In the genomic region with DNA sequence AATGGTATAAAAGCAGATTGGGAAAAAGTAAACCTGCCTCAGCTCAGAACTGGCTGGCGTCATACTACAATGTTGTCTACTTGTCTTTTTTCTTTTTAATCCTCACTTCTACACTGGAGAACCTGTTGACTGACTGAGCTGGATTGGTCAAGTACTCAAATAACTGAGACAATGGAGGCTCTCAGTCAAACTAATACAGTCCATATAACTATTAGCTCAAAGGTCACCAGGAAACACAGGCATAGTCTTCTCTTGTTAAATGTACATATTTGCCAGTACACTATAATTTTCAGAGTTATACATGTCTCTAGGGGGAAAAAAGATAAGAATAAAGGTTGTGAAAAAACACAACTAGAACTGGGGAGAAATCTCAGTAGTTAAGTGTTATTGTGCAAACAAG, we compare ENCODE assay signal across 35 mouse cellular contexts. TPM values are rescaled to one million over a fixed set of nuclear protein-coding genes. Genes with fewer than 3 reads are reported as not detected.
"Had no signal": no experiment of that assay in that cellular context is flagged by ENCODE, and none has a peak within 500 bp of the region (broad histone marks: within the 10 kb centered on the region; RNA-seq: fewer than 3 reads in every experiment).

No protein-coding gene starts in this region.

- DNase-seq: heart, adult 2 months; heart, postnatal 10 days; heart, postnatal 14 days; heart, postnatal 36 days; heart, postnatal 4 days; kidney, adult 11 months; kidney, adult 18-20 months; kidney, adult 2 months; kidney, adult 8-10 months; kidney, adult 9 months; kidney, postnatal 10 days; kidney, postnatal 14 days; kidney, postnatal 25 days; kidney, postnatal 4 days; layer of hippocampus, adult 9-11 months; layer of hippocampus, postnatal 36 days had no signal

- H3K4me3 ChIP-seq: heart, adult 2 months; heart, embryonic 10.5 days; heart, embryonic 12.5 days; heart, embryonic 13.5 days; heart, embryonic 15.5 days; hindbrain, embryonic 10.5 days; hindbrain, embryonic 12.5 days; hindbrain, embryonic 13.5 days; hindbrain, embryonic 15.5 days; kidney, embryonic 15.5 days; layer of hippocampus, adult 2 months; left cerebral cortex, adult 2 months had no signal

- H3K4me1 ChIP-seq: heart, embryonic 10.5 days; heart, embryonic 12.5 days; heart, embryonic 13.5 days; heart, embryonic 15.5 days; hindbrain, embryonic 10.5 days; hindbrain, embryonic 12.5 days; hindbrain, embryonic 13.5 days; hindbrain, embryonic 15.5 days; kidney, embryonic 15.5 days had no signal

- ATAC-seq: hindbrain, embryonic 16.5 days; hindbrain, postnatal 0 days; inflammation-experienced regulatory T-cells, adult 6 months had no signal

- H3K27me3 ChIP-seq: heart, embryonic 12.5 days; heart, embryonic 13.5 days; heart, embryonic 15.5 days; hindbrain, embryonic 12.5 days; hindbrain, embryonic 13.5 days; hindbrain, embryonic 15.5 days; kidney, embryonic 15.5 days had no signal

- H3K9me3 ChIP-seq: heart, embryonic 10.5 days; heart, embryonic 13.5 days; heart, embryonic 15.5 days; hindbrain, embryonic 10.5 days; hindbrain, embryonic 12.5 days; hindbrain, embryonic 13.5 days; hindbrain, embryonic 15.5 days; kidney, embryonic 15.5 days had no signal

- H3K9ac ChIP-seq: heart, embryonic 12.5 days; heart, embryonic 13.5 days; heart, embryonic 15.5 days; hindbrain, embryonic 12.5 days; hindbrain, embryonic 13.5 days; hindbrain, embryonic 14.5 days; hindbrain, embryonic 15.5 days; kidney, embryonic 15.5 days had no signal

- H3K27ac ChIP-seq: heart, adult 2 months; heart, embryonic 10.5 days; heart, embryonic 13.5 days; heart, embryonic 15.5 days; hindbrain, embryonic 10.5 days; hindbrain, embryonic 12.5 days; hindbrain, embryonic 13.5 days; hindbrain, embryonic 14.5 days; hindbrain, embryonic 15.5 days; hindbrain, postnatal 0 days; kidney, embryonic 15.5 days; kidney, postnatal 0 days; layer of hippocampus, adult 2 months; left cerebral cortex, adult 2 months had no signal

- H3K36me3 ChIP-seq: heart, embryonic 10.5 days; heart, embryonic 12.5 days; heart, embryonic 13.5 days; heart, embryonic 15.5 days; hindbrain, embryonic 10.5 days; hindbrain, embryonic 12.5 days; hindbrain, embryonic 13.5 days; hindbrain, embryonic 15.5 days; kidney, embryonic 15.5 days had no signal

- H3K4me2 ChIP-seq: heart, embryonic 11.5 days; heart, embryonic 12.5 days; heart, embryonic 13.5 days; heart, embryonic 15.5 days; hindbrain, embryonic 12.5 days; hindbrain, embryonic 13.5 days; hindbrain, embryonic 14.5 days; hindbrain, embryonic 15.5 days; kidney, embryonic 15.5 days had no signal

RNA-seq across cellular contexts. Expression of a gene that starts 6.3 kb away (rescaled TPM):
- total RNA-seq: heart, adult 2 months; heart, adult 8-10 months; heart, postnatal 10 days; heart, postnatal 25 days; heart, postnatal 36 days; heart, postnatal 4 days had no signal
- polyA plus RNA-seq: heart, adult 2 months had no signal
